Mouse (Mus musculus): ENCODE data around the gene Hsd3b4. TPM values are rescaled to one million over a fixed set of nuclear protein-coding genes. Genes with fewer than 3 reads are reported as not detected.
"Not testable (repeated sequence)": the region's sequence is repeated elsewhere in the genome, so short reads cannot be mapped to it uniquely, and the experiment has no call there.

Gene Hsd3b4
- polyA plus RNA-seq (2016; fragmentation: Nextera tagmentation; extraction: Ambion mirVana): not detected in 2 replicates

GRCm38 (mm10) chr3:98510414-98510813 lies at the start of gene Hsd3b4:
Hsd3b4 (minus strand) TSS chr3:98510514.
- H3K27ac ChIP-seq; H3K4me1 ChIP-seq; H3K9me3 ChIP-seq (replicated peaks); H3K36me3 ChIP-seq; H3K27me3 ChIP-seq (ENCODE audit: low read depth, poor library complexity, severe bottlenecking); H3K4me3 ChIP-seq; DNase-seq (ENCODE audit: low spot score): not testable (repeated sequence)
- no CpG with 5 or more reads among the region's 1 CpGs for WGBS

- not testable (repeated sequence) for H3K4me3 ChIP-seq; H3K27me3 ChIP-seq (ENCODE audit: low read depth, poor library complexity, severe bottlenecking); H3K36me3 ChIP-seq; H3K27ac ChIP-seq; DNase-seq (ENCODE audit: low spot score); H3K9me3 ChIP-seq (replicated peaks); H3K4me1 ChIP-seq
- no CpG with 5 or more reads among the region's 1 CpGs for WGBS
These were observed 40.5 kb upstream of the Hsd3b4 start for GRCm38 (mm10) chr3:98550832-98551231.

DNA sequence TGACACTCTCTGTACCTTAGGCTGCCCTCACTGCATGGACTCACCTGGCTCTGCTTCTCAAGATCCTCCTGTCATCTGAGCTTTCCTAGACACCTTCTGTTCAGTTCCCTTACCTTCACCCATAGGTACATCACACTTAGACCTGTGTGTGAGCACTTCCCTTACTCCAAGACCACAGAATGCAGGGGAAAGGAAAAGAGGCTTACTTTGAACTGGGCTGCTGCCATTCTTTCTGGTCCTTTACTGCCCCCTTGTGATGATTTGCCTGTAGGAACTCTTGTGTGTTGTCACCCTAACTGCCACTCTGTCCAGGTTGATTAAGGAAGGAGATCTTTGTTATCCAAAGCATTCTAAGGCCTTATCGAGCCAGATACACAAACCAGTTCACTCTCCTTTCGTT lies 39.9 kb upstream of the Hsd3b4 start:
- H3K27ac ChIP-seq; H3K4me1 ChIP-seq; H3K36me3 ChIP-seq; H3K9me3 ChIP-seq (replicated peaks); H3K27me3 ChIP-seq (ENCODE audit: low read depth, poor library complexity, severe bottlenecking); DNase-seq (ENCODE audit: low spot score); H3K4me3 ChIP-seq: not testable (repeated sequence)
- no CpG with 5 or more reads among the region's 2 CpGs for WGBS

GRCm38 (mm10) chr3:98548495-98548894 lies 38.2 kb upstream of the Hsd3b4 start:
- not testable (repeated sequence) for H3K36me3 ChIP-seq; H3K27me3 ChIP-seq (ENCODE audit: low read depth, poor library complexity, severe bottlenecking); H3K4me1 ChIP-seq; H3K27ac ChIP-seq; H3K4me3 ChIP-seq; DNase-seq (ENCODE audit: low spot score); H3K9me3 ChIP-seq (replicated peaks)
- 100% methylated on average over 1 of the region's 1 CpGs for WGBS

DNA sequence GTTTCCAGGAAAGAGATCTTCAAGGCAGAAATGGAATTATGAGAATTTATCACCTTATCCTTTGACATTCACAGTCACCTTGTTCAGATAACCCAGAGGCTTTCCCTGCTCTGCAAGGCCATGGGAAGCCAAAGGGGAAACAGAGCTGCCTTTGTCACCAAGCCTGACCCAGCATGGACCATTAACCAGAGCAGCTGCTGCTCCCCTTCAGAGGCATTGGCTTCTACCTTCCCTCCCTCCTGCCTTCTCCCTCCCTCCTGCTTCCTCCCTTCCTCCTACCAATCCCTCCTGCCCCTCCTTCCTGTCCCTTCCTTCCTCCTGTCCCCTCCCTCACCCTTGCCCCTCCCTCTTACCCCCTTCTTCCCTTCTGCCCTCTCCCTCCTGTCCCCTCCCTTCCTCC lies 37.3 kb upstream of the Hsd3b4 start:
- H3K4me3 ChIP-seq; H3K9me3 ChIP-seq (replicated peaks); H3K36me3 ChIP-seq; DNase-seq (ENCODE audit: low spot score); H3K27me3 ChIP-seq (ENCODE audit: low read depth, poor library complexity, severe bottlenecking); H3K4me1 ChIP-seq; H3K27ac ChIP-seq: not testable (repeated sequence)

GRCm38 (mm10) chr3:98524978-98525377 lies 14.7 kb upstream of the Hsd3b4 start:
- H3K4me3 ChIP-seq; H3K36me3 ChIP-seq; H3K27ac ChIP-seq; H3K27me3 ChIP-seq (ENCODE audit: low read depth, poor library complexity, severe bottlenecking); H3K4me1 ChIP-seq; H3K9me3 ChIP-seq (replicated peaks); DNase-seq (ENCODE audit: low spot score): not testable (repeated sequence)

GRCm38 (mm10) chr3:98524552-98524951 lies 14.2 kb upstream of the Hsd3b4 start:
- H3K27ac ChIP-seq; H3K9me3 ChIP-seq (replicated peaks); H3K4me3 ChIP-seq; H3K27me3 ChIP-seq (ENCODE audit: low read depth, poor library complexity, severe bottlenecking); H3K36me3 ChIP-seq; DNase-seq (ENCODE audit: low spot score); H3K4me1 ChIP-seq: not testable (repeated sequence)
- no CpG with 5 or more reads among the region's 1 CpGs for WGBS

DNA sequence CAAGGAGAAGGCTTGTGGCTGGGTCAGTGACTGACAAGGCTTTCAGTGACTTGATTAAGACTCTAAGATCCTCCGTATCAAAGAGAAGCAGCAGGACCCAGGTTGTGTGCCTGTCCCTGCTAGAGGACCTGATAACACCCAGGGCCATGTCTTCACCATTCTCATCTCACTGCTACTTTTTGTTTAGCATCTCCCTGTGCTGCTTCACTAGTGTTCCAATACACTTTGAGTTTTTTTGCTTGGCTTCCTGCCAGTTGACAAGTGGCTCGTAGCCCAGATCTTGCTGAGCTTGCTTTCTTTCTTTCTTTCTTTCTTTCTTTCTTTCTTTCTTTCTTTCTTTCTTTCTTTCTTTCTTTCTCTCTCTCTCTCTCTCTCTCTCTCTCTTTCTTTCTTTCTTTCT lies 12.5 kb upstream of the Hsd3b4 start:
- not testable (repeated sequence) for H3K36me3 ChIP-seq; H3K4me3 ChIP-seq; H3K4me1 ChIP-seq; DNase-seq (ENCODE audit: low spot score); H3K27me3 ChIP-seq (ENCODE audit: low read depth, poor library complexity, severe bottlenecking); H3K27ac ChIP-seq; H3K9me3 ChIP-seq (replicated peaks)
- WGBS: 71% methylated on average over 1 of the region's 2 CpGs

DNA sequence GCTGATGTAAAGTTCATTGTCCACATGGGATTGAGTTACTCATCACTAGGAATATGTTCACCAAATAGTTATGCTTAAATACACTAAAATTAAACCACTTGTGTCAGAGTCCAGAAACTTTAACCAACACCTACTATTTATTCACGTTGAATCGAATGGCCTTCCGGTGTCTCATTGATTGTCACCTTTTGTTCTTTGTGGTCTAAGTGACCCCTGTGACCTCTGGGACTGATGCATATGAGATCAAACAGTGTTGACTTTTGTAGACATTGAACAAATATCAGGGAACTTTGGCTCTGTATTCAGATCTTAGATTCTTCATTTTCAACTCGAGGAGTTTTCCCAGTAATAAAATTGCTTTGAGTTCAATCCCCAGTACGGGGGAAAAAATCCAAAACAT lies 3.1 kb downstream of the Hsd3b4 start:
- not testable (repeated sequence) for H3K4me1 ChIP-seq; H3K36me3 ChIP-seq; H3K27me3 ChIP-seq (ENCODE audit: low read depth, poor library complexity, severe bottlenecking); H3K9me3 ChIP-seq (replicated peaks); H3K27ac ChIP-seq; H3K4me3 ChIP-seq; DNase-seq (ENCODE audit: low spot score)
- WGBS: no CpG with 5 or more reads among the region's 5 CpGs

GRCm38 (mm10) chr3:98497401-98497800 lies 12.9 kb downstream of the Hsd3b4 start:
- not testable (repeated sequence) for H3K27me3 ChIP-seq (ENCODE audit: low read depth, poor library complexity, severe bottlenecking)

GRCm38 (mm10) chr3:98496762-98497161 lies 13.6 kb downstream of the Hsd3b4 start:
- H3K36me3 ChIP-seq; H3K4me1 ChIP-seq; H3K4me3 ChIP-seq; H3K27ac ChIP-seq; H3K9me3 ChIP-seq (replicated peaks); DNase-seq (ENCODE audit: low spot score); H3K27me3 ChIP-seq (ENCODE audit: low read depth, poor library complexity, severe bottlenecking): not testable (repeated sequence)
- no CpG with 5 or more reads among the region's 2 CpGs for WGBS

More at GRCm38 (mm10) chr3:98497401-98497800, 12.9 kb downstream of the Hsd3b4 start:
- not testable (repeated sequence) for H3K36me3 ChIP-seq; DNase-seq (ENCODE audit: low spot score); H3K4me1 ChIP-seq; H3K9me3 ChIP-seq (replicated peaks); H3K4me3 ChIP-seq; H3K27ac ChIP-seq

GRCm38 (mm10) chr3:98495055-98495454 lies 15.3 kb downstream of the Hsd3b4 start:
- not testable (repeated sequence) for H3K36me3 ChIP-seq; DNase-seq (ENCODE audit: low spot score)

DNA sequence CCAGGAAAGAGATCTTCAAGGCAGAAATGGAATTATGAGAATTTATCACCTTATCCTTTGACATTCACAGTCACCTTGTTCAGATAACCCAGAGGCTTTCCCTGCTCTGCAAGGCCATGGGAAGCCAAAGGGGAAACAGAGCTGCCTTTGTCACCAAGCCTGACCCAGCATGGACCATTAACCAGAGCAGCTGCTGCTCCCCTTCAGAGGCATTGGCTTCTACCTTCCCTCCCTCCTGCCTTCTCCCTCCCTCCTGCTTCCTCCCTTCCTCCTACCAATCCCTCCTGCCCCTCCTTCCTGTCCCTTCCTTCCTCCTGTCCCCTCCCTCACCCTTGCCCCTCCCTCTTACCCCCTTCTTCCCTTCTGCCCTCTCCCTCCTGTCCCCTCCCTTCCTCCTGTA lies 16.1 kb downstream of the Hsd3b4 start:
- DNase-seq (ENCODE audit: low spot score); H3K4me3 ChIP-seq; H3K36me3 ChIP-seq; H3K4me1 ChIP-seq; H3K9me3 ChIP-seq (replicated peaks); H3K27ac ChIP-seq; H3K27me3 ChIP-seq (ENCODE audit: low read depth, poor library complexity, severe bottlenecking): not testable (repeated sequence)

More at GRCm38 (mm10) chr3:98495055-98495454, 15.3 kb downstream of the Hsd3b4 start:
- not testable (repeated sequence) for H3K4me1 ChIP-seq; H3K9me3 ChIP-seq (replicated peaks); H3K4me3 ChIP-seq; H3K27ac ChIP-seq; H3K27me3 ChIP-seq (ENCODE audit: low read depth, poor library complexity, severe bottlenecking)

DNA sequence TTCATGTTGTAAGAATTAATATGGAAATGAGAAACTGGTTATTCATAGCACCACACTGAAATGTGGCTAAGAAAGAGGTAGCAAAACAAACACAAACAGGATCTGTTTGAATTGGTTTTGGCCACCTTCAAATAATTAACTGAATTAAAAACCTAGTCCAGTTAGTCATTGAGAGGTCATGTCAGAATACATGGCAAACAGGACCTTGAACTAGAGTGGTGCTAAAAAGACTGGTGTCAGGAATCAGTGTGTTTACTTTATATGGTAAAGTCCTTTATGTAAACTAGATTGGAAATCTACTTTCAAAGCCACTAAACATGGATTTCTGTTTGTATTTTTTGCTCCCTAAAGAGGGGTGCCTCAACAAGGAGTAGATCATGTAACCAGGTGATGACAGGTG lies 38.8 kb downstream of the Hsd3b4 start:
- not testable (repeated sequence) for H3K27me3 ChIP-seq (ENCODE audit: low read depth, poor library complexity, severe bottlenecking); H3K4me1 ChIP-seq; H3K27ac ChIP-seq

DNA sequence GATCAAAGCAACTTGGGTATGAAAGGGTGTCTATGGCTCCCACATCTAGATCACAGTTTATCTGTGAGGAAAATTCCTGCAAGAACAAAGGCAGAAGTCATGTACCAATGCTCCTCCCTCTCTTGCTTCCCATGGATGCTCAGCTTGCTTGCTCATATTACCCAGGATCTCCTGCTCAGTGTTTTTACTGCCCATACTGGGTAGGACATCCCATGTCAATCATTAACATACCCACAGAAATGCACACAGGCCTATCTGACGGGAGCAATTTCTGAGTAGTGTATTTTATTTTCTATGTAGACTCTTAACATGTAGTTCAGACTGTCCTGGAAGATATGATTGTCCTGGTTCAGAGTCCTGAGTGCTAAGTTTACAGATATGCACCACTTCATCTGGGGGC lies 39.3 kb downstream of the Hsd3b4 start:
- not testable (repeated sequence) for H3K27me3 ChIP-seq (ENCODE audit: low read depth, poor library complexity, severe bottlenecking); H3K36me3 ChIP-seq; H3K4me1 ChIP-seq; H3K9me3 ChIP-seq (replicated peaks); H3K4me3 ChIP-seq; H3K27ac ChIP-seq; DNase-seq (ENCODE audit: low spot score)
- no CpG with 5 or more reads among the region's 1 CpGs for WGBS

More for the DNA sequence above, 38.8 kb downstream of the Hsd3b4 start:
- not testable (repeated sequence) for H3K4me3 ChIP-seq; DNase-seq (ENCODE audit: low spot score); H3K9me3 ChIP-seq (replicated peaks); H3K36me3 ChIP-seq

Data from limb, embryonic 10.5 days (tissue).